Mouse (Mus musculus): ENCODE results near the gene Poc1b. TPM values are rescaled to one million over a fixed set of nuclear protein-coding genes. Genes with fewer than 3 reads are reported as not detected.

Poc1b gene
- polyA plus RNA-seq, 1 experiment from 2014 or later: 33.5 TPM

GRCm38 (mm10) chr10:99196556-99196955, 89.7 kb downstream of the Poc1b start:
- Histone ChIP-seq H3K4me3 (ENCODE audit: low read depth, low read length) (no peak overlapping the region), H3K9me3 (ENCODE audit: low read depth, low read length) (no peaks in the 10 kb centered on the region), H3K27ac (ENCODE audit: low read depth) (no peak overlapping the region), H3K4me2 (no peak overlapping the region), H3K4me1 (ENCODE audit: insufficient read depth) (0 out of 2 replicates have a peak, but pooled peaks cover 4% of the 10 kb centered on the region), H3K27me3 (ENCODE audit: insufficient read depth, low read length) (no peaks in the 10 kb centered on the region), H3K36me3 (ENCODE audit: insufficient read depth) (0 out of 2 replicates have a peak, but pooled peaks cover 4% of the 10 kb centered on the region), H3K9ac (no peak overlapping the region)
- ATAC-seq (ENCODE audit: insufficient read depth) (no peak), DNase-seq (no peak)
- 67% methylated on average over 13 of the region's 13 CpGs for WGBS
- no peak for TF ChIP-seq CTCF (IDR thresholded peaks at IDR 0.05; ENCODE audit: low read depth)

- ATAC-seq (ENCODE audit: insufficient read depth) (no peak), DNase-seq (no peak)
- Histone ChIP-seq H3K9ac (no peak overlapping the region), H3K36me3 (ENCODE audit: insufficient read depth) (0 out of 2 replicates have a peak, but pooled peaks cover 4% of the 10 kb centered on the region), H3K27me3 (ENCODE audit: insufficient read depth, low read length) (no peaks in the 10 kb centered on the region), H3K4me2 (no peak overlapping the region), H3K9me3 (ENCODE audit: low read depth, low read length) (no peaks in the 10 kb centered on the region), H3K27ac (ENCODE audit: low read depth) (no peak overlapping the region), H3K4me1 (ENCODE audit: insufficient read depth) (peaks cover 7% of the 10 kb centered on the region; the same call in 1 of the 2 replicates), H3K4me3 (ENCODE audit: low read depth, low read length) (no peak overlapping the region)
- WGBS: 78% methylated on average over 8 of the region's 8 CpGs
- no peak for TF ChIP-seq CTCF (IDR thresholded peaks at IDR 0.05; ENCODE audit: low read depth)
Observed at GRCm38 (mm10) chr10:99197125-99197524, 90.3 kb downstream of the Poc1b start.

- H3K27me3 ChIP-seq (ENCODE audit: insufficient read depth, low read length): no peaks in the 10 kb centered on the region
- H3K4me2 ChIP-seq: no peak overlapping the region
- H3K9me3 ChIP-seq (ENCODE audit: low read depth, low read length): no peaks in the 10 kb centered on the region
- H3K4me3 ChIP-seq (ENCODE audit: low read depth, low read length): no peak overlapping the region
- WGBS: 59% methylated on average over 9 of the region's 9 CpGs
- no peak for TF ChIP-seq CTCF (IDR thresholded peaks at IDR 0.05; ENCODE audit: low read depth)
- no peak overlapping the region for H3K9ac ChIP-seq
- ATAC-seq (ENCODE audit: insufficient read depth) (no peak), DNase-seq (no peak)
- H3K4me1 ChIP-seq (ENCODE audit: insufficient read depth): peaks cover 7% of the 10 kb centered on the region; the same call in 1 of the 2 replicates
- no peak overlapping the region for H3K27ac ChIP-seq (ENCODE audit: low read depth)
- 0 out of 2 replicates have a peak, but pooled peaks cover 4% of the 10 kb centered on the region for H3K36me3 ChIP-seq (ENCODE audit: insufficient read depth)
Observed at GRCm38 (mm10) chr10:99197607-99198305, 90.9 kb downstream of the Poc1b start.

- ATAC-seq (ENCODE audit: insufficient read depth) (no peak), DNase-seq (no peak)
- 87% methylated on average over 9 of the region's 9 CpGs for WGBS
- no peak overlapping the region for H3K27ac ChIP-seq (ENCODE audit: low read depth)
- 0 out of 2 replicates have a peak, but pooled peaks cover 4% of the 10 kb centered on the region for H3K36me3 ChIP-seq (ENCODE audit: insufficient read depth)
- no peak overlapping the region for H3K9ac ChIP-seq
- no peaks in the 10 kb centered on the region for H3K9me3 ChIP-seq (ENCODE audit: low read depth, low read length)
- no peak overlapping the region for H3K4me2 ChIP-seq
- H3K27me3 ChIP-seq (ENCODE audit: insufficient read depth, low read length): no peaks in the 10 kb centered on the region
- no peak for TF ChIP-seq CTCF (IDR thresholded peaks at IDR 0.05; ENCODE audit: low read depth)
- peaks cover 10% of the 10 kb centered on the region for H3K4me1 ChIP-seq (ENCODE audit: insufficient read depth)
- no peak overlapping the region for H3K4me3 ChIP-seq (ENCODE audit: low read depth, low read length)
Observed at GRCm38 (mm10) chr10:99198946-99199345, 92.1 kb downstream of the Poc1b start.

GRCm38 (mm10) chr10:99200944-99201343, 94.1 kb downstream of the Poc1b start:
- Histone ChIP-seq H3K27ac (ENCODE audit: low read depth) (peak overlapping the region; percentile 36; the same call in 1 of the 2 replicates), H3K9ac (no peak overlapping the region), H3K36me3 (ENCODE audit: insufficient read depth) (0 out of 2 replicates have a peak, but pooled peaks cover 4% of the 10 kb centered on the region), H3K4me1 (ENCODE audit: insufficient read depth) (peaks cover 14% of the 10 kb centered on the region), H3K4me3 (ENCODE audit: low read depth, low read length) (no peak overlapping the region), H3K4me2 (no peak overlapping the region), H3K27me3 (ENCODE audit: insufficient read depth, low read length) (no peaks in the 10 kb centered on the region), H3K9me3 (ENCODE audit: low read depth, low read length) (no peaks in the 10 kb centered on the region)
- no peak for TF ChIP-seq CTCF (IDR thresholded peaks at IDR 0.05; ENCODE audit: low read depth)
- DNase-seq (peak; percentile 49), ATAC-seq (ENCODE audit: insufficient read depth) (no peak)
- 55% methylated on average over 5 of the region's 5 CpGs for WGBS

DNA sequence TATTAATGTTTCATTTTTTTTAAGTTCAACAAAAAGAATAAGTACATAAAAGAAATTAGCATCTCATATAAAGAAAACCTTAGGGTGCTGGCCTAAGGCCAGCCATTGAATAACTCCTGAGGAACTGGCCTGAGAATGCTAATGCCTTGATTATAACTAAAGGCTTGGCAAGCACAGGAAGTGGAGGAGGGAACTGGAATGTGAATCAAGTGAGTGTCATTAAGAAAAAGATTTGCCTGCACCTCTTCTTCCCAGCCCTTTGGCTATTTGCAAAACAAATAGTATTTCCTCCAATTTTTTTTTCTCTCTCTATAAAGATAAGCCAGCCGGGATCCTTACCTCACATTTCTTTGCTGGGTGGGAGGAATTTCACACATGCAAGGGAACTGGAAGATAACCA, 95.0 kb downstream of the Poc1b start:
- 0 out of 2 replicates have a peak overlapping the region, but pooled peaks have one; percentile 33 for H3K27ac ChIP-seq (ENCODE audit: low read depth)
- TF ChIP-seq CTCF (IDR thresholded peaks at IDR 0.05; ENCODE audit: low read depth): no peak
- H3K4me3 ChIP-seq (ENCODE audit: low read depth, low read length): no peak overlapping the region
- 7% methylated on average over 1 of the region's 1 CpGs for WGBS
- no peaks in the 10 kb centered on the region for H3K27me3 ChIP-seq (ENCODE audit: insufficient read depth, low read length)
- no peak overlapping the region for H3K4me2 ChIP-seq
- ATAC-seq (ENCODE audit: insufficient read depth) (no peak), DNase-seq (peak; percentile 68)
- H3K36me3 ChIP-seq (ENCODE audit: insufficient read depth): 0 out of 2 replicates have a peak, but pooled peaks cover 2% of the 10 kb centered on the region
- H3K9me3 ChIP-seq (ENCODE audit: low read depth, low read length): no peaks in the 10 kb centered on the region
- no peak overlapping the region for H3K9ac ChIP-seq
- peaks cover 14% of the 10 kb centered on the region for H3K4me1 ChIP-seq (ENCODE audit: insufficient read depth)

DNA sequence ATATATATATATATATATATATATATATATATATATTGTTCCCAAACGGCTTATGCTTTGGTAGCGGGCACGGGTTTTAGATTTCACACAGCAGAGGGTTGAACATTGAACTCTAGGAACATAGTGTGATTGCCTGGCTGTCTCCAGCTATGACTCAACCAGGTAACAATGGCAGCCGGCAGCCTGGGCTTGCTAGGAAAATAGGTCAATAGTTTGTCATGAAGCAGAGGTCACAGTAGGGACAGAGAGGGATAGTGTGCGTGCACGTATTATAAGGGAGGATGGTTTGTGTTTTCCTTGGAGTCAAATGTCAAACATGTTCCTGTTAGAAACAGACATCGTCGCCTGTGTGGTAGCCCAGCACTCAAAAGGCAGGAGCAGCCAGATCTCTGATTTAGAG, 95.5 kb downstream of the Poc1b start:
- no peak overlapping the region for H3K9ac ChIP-seq
- no peak for DNase-seq
- peak overlapping the region; percentile 46; the same call in 1 of the 2 replicates for H3K27ac ChIP-seq (ENCODE audit: low read depth)
- 22% methylated on average over 8 of the region's 8 CpGs for WGBS
- no peak for TF ChIP-seq CTCF (IDR thresholded peaks at IDR 0.05; ENCODE audit: low read depth)
- peaks cover 14% of the 10 kb centered on the region for H3K4me1 ChIP-seq (ENCODE audit: insufficient read depth)
- no peaks in the 10 kb centered on the region for H3K9me3 ChIP-seq (ENCODE audit: low read depth, low read length)
- H3K4me2 ChIP-seq: no peak overlapping the region
- H3K4me3 ChIP-seq (ENCODE audit: low read depth, low read length): no peak overlapping the region
- no peaks in the 10 kb centered on the region for H3K36me3 ChIP-seq (ENCODE audit: insufficient read depth)
- no peak for ATAC-seq (ENCODE audit: insufficient read depth)
- H3K27me3 ChIP-seq (ENCODE audit: insufficient read depth, low read length): no peaks in the 10 kb centered on the region
